Mouse (Mus musculus) intestine, embryonic 16.5 days (tissue): ENCODE data around the gene Mtss1l. TPM values are rescaled to one million over a fixed set of nuclear protein-coding genes. Genes with fewer than 3 reads are reported as not detected.

ENCODE experiments used
- ATAC-seq: fragments of 200-750 bp; cut with Nextera tagmentation; 2 replicates; pipeline ENCODE4 v1.8.0; 2017; ENCODE audit warnings: moderate TSS enrichment, moderate library complexity
- H3K27ac ChIP-seq: fragments of 300-500 bp; sonication (generic); 2 replicates; pipeline ENCODE4 v1.5.1; 2014; ENCODE audit warnings: mild to moderate bottlenecking, low read length
- H3K27me3 ChIP-seq: fragments of 300-500 bp; sonication (generic); replicated peaks from 2 replicates; pipeline ENCODE4 v1.6.1; 2014; ENCODE audit warnings: low read length, control low read depth, mixed read lengths; ENCODE audit not compliant: control insufficient read depth, insufficient read depth
- H3K36me3 ChIP-seq: fragments of 300-500 bp; sonication (generic); 2 replicates; pipeline ENCODE4 v1.6.1; 2014; ENCODE audit warnings: low read length, control low read depth; ENCODE audit not compliant: control insufficient read depth, insufficient read depth
- H3K4me1 ChIP-seq: fragments of 300-500 bp; sonication (generic); 2 replicates; pipeline ENCODE4 v1.6.1; 2014; ENCODE audit warnings: low read length, control low read depth, mixed read lengths; ENCODE audit not compliant: control insufficient read depth, insufficient read depth
- H3K4me2 ChIP-seq: fragments of 300-500 bp; sonication (generic); 2 replicates; pipeline ENCODE4 v1.6.1; 2014; ENCODE audit warnings: low read depth, low read length, control low read depth
- H3K4me3 ChIP-seq: fragments of 300-500 bp; sonication (generic); 2 replicates; pipeline ENCODE4 v1.5.1; 2014; ENCODE audit warnings: mild to moderate bottlenecking, low read length
- H3K9ac ChIP-seq: fragments of 300-500 bp; sonication (generic); 2 replicates; pipeline ENCODE4 v1.6.1; 2014; ENCODE audit warnings: low read depth, low read length
- H3K9me3 ChIP-seq: fragments of 300-500 bp; sonication (generic); 2 replicates; pipeline ENCODE4 v1.6.1; 2016; ENCODE audit warnings: low read length, control low read depth; ENCODE audit not compliant: control insufficient read depth
- WGBS: fragments of 180-500 bp; shearing (Covaris S2); extraction: QIAGEN DNeasy Blood & Tissue Kit; methylation state at CpG from one replicate; pipeline ENCODE4 v1.1.7; 2014; 5-methylcytosine and 5-hydroxymethylcytosine counted together
- polyA plus RNA-seq: library from polyadenylated mRNA; unstranded; fragments of >200 nt; fragmentation: Nextera tagmentation; extraction: Ambion mirVana; gene quantifications from 2 replicates; pipeline ENCODE4 v1.2.1, GENCODE M21; 2015

The Mtss1l gene
- polyA plus RNA-seq, 1 experiment from 2014 or later = 4.0 TPM

- Histone ChIP-seq H3K4me1 (peaks cover 60% of the 10 kb centered on the region), H3K9me3 (no peaks in the 10 kb centered on the region)
- ATAC-seq = peak; percentile 35; the same call in 1 of the 2 replicates
These were observed 5.2 kb upstream of the Mtss1l start for GRCm38 (mm10) chr8:110716075-110716474.

DNA sequence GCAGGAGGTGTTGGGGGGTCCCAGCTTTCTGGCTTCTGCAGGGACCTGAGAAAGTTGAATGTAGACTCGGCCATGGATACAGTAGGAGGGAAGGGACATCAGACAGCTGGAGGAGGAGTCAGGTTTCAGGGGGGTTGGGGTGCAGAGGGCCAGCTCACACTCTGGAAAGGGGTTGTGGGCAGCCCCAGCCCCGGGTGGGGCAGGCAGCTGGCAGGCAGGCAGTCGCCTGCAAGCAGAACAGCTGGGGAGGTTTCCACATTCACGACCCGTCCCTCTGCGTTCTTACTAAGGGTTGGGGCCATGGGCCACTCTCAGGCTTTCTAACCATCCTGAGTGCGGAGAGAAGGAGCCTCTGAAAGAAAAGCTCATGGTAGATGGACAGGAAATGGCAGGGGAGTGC is 4.1 kb upstream of the Mtss1l start:
- Histone ChIP-seq H3K36me3 (no peaks in the 10 kb centered on the region), H3K9ac (peak overlapping the region; percentile 3; the same call in 1 of the 2 replicates), H3K4me1 (peaks cover 57% of the 10 kb centered on the region), H3K27ac (peak overlapping the region; percentile 81), H3K4me3 (no peak overlapping the region), H3K9me3 (no peaks in the 10 kb centered on the region), H3K4me2 (no peak overlapping the region), H3K27me3 (no peaks in the 10 kb centered on the region)
- ATAC-seq = no peak
- WGBS = 45% methylated on average over 7 of the region's 7 CpGs

More at GRCm38 (mm10) chr8:110716075-110716474, 5.2 kb upstream of the Mtss1l start:
- no peak overlapping the region for H3K4me3 ChIP-seq
- H3K9ac ChIP-seq = peak overlapping the region; percentile 47; the same call in 1 of the 2 replicates
- H3K36me3 ChIP-seq = no peaks in the 10 kb centered on the region
- no peak overlapping the region for H3K4me2 ChIP-seq
- no peaks in the 10 kb centered on the region for H3K27me3 ChIP-seq
- WGBS = 54% methylated on average over 4 of the region's 4 CpGs
- H3K27ac ChIP-seq = peak overlapping the region; percentile 81

- H3K27me3 ChIP-seq = no peaks in the 10 kb centered on the region
- peaks cover 62% of the 10 kb centered on the region for H3K4me1 ChIP-seq
- no peak for ATAC-seq
- no peak overlapping the region for H3K4me3 ChIP-seq
- H3K9me3 ChIP-seq = no peaks in the 10 kb centered on the region
- H3K9ac ChIP-seq = no peak overlapping the region
- H3K4me2 ChIP-seq = no peak overlapping the region
- no peaks in the 10 kb centered on the region for H3K36me3 ChIP-seq
- WGBS = 73% methylated on average over 8 of the region's 8 CpGs
- H3K27ac ChIP-seq = peak overlapping the region; percentile 85
These were observed 2.9 kb upstream of the Mtss1l start for GRCm38 (mm10) chr8:110718209-110718968.

GRCm38 (mm10) chr8:110718969-110719670 is 2.2 kb upstream of the Mtss1l start:
- Histone ChIP-seq H3K4me2 (no peak overlapping the region), H3K4me1 (peaks cover 66% of the 10 kb centered on the region)
- WGBS = 45% methylated on average over 12 of the region's 12 CpGs

GRCm38 (mm10) chr8:110719898-110720653 is 1.2 kb upstream of the Mtss1l start:
- 51% methylated on average over 6 of the region's 6 CpGs for WGBS
- ATAC-seq = no peak
- Histone ChIP-seq H3K27me3 (no peaks in the 10 kb centered on the region), H3K4me1 (peaks cover 73% of the 10 kb centered on the region), H3K27ac (peak overlapping the region; percentile 85), H3K9ac (peak overlapping the region; percentile 3; the same call in 1 of the 2 replicates), H3K36me3 (no peaks in the 10 kb centered on the region), H3K4me3 (no peak overlapping the region), H3K9me3 (no peaks in the 10 kb centered on the region), H3K4me2 (no peak overlapping the region)

More at GRCm38 (mm10) chr8:110718969-110719670, 2.2 kb upstream of the Mtss1l start:
- peak; percentile 24 for ATAC-seq
- Histone ChIP-seq H3K4me3 (no peak overlapping the region), H3K9ac (peak overlapping the region; percentile 3; the same call in 1 of the 2 replicates), H3K27ac (peak overlapping the region; percentile 85), H3K36me3 (no peaks in the 10 kb centered on the region), H3K27me3 (no peaks in the 10 kb centered on the region), H3K9me3 (no peaks in the 10 kb centered on the region)

DNA sequence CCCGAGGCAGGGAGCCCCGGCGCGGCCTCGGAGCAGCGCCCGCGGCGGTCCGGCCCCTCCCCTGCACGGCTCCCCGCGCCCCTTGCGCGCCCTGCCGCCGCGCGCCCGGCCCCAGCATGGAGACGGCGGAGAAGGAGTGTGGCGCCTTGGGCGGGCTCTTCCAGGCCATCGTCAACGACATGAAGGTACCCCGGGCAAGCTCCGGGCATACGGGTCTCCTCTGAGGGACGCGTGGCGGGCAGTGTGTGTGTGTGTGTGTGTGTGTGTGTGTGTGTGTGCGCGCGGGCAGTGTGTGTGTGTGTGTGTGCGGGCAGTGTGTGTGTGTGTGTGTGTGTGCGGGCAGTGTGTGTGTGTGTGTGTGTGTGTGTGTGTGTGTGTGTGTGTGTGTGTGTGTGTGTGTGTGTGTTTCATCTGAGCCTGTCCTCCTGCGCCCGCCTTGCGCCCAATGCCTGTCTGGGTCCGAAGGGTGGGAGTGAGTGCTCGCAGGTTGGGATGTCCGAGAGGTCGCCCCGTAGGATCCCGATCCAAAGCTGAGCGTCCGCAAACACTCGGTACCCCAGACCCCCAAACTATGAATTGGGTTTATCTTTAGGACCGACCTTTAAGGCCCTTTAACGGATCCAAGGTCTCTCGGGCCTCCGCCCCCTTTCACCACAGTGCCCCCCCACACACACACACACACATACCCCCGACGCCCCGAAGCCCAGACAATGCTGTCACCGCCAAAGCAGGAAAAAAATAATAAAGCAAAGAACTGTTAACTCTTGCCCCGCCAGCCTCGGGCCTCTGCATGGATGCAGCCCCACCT is 534 bp downstream of the Mtss1l start:
- WGBS = under 1% methylated on average over 49 of the region's 59 CpGs
- no peaks in the 10 kb centered on the region for H3K27me3 ChIP-seq
- peak overlapping the region; percentile 88 for H3K9ac ChIP-seq
- H3K36me3 ChIP-seq = no peaks in the 10 kb centered on the region
- H3K4me1 ChIP-seq = peaks cover 59% of the 10 kb centered on the region
- no peaks in the 10 kb centered on the region for H3K9me3 ChIP-seq
- peak overlapping the region; percentile 85 for H3K27ac ChIP-seq
- H3K4me3 ChIP-seq = peak overlapping the region; percentile 71
- peak; percentile 68 for ATAC-seq
- peak overlapping the region; percentile 63 for H3K4me2 ChIP-seq

DNA sequence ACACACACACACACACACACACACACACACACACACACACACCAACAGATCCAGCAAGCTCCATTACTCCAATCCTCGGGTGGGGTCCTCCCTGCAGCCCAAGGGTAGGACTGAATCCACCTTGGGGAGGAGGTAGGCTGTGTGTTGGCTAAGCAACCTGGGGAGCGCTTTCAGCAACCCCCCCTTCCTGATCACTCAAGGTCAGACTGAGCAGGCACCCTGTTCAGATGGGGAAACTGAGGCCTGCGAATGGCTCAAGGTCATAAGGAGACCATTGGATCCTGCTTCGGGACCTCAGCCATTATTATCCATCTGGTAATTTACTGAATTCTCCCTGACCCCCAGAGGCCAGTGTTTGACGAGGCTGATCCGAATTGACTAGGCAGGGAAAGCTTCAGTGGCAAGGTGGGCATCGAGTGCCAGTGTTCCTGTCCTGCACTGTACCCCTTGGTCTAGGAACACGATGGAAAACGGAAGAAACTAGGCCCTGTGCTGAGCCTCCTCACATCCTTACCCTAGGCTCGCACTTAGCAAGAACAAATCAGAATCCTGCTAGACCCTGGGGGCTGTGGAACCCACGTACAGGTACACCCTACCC is 1.2 kb downstream of the Mtss1l start:
- 47% methylated on average over 11 of the region's 11 CpGs for WGBS
- Histone ChIP-seq H3K27ac (no peak overlapping the region), H3K4me3 (peak overlapping the region; percentile 71), H3K27me3 (no peaks in the 10 kb centered on the region), H3K4me2 (peak overlapping the region; percentile 63), H3K4me1 (peaks cover 52% of the 10 kb centered on the region), H3K36me3 (no peaks in the 10 kb centered on the region), H3K9ac (peak overlapping the region; percentile 88), H3K9me3 (no peaks in the 10 kb centered on the region)
- no peak for ATAC-seq

- WGBS = 68% methylated on average over 3 of the region's 3 CpGs
- Histone ChIP-seq H3K27me3 (no peaks in the 10 kb centered on the region), H3K4me2 (no peak overlapping the region), H3K27ac (no peak overlapping the region), H3K9ac (no peak overlapping the region), H3K36me3 (peaks cover 9% of the 10 kb centered on the region), H3K4me1 (peaks cover 33% of the 10 kb centered on the region), H3K4me3 (no peak overlapping the region), H3K9me3 (no peaks in the 10 kb centered on the region)
- ATAC-seq = no peak
These were observed 3.2 kb downstream of the Mtss1l start for GRCm38 (mm10) chr8:110724493-110724892.
